Mouse (Mus musculus): ENCODE results near the gene Gm13279.
"Not testable (repeated sequence)": the region's sequence is repeated elsewhere in the genome, so short reads cannot be mapped to it uniquely, and the experiment has no call there.

DNA sequence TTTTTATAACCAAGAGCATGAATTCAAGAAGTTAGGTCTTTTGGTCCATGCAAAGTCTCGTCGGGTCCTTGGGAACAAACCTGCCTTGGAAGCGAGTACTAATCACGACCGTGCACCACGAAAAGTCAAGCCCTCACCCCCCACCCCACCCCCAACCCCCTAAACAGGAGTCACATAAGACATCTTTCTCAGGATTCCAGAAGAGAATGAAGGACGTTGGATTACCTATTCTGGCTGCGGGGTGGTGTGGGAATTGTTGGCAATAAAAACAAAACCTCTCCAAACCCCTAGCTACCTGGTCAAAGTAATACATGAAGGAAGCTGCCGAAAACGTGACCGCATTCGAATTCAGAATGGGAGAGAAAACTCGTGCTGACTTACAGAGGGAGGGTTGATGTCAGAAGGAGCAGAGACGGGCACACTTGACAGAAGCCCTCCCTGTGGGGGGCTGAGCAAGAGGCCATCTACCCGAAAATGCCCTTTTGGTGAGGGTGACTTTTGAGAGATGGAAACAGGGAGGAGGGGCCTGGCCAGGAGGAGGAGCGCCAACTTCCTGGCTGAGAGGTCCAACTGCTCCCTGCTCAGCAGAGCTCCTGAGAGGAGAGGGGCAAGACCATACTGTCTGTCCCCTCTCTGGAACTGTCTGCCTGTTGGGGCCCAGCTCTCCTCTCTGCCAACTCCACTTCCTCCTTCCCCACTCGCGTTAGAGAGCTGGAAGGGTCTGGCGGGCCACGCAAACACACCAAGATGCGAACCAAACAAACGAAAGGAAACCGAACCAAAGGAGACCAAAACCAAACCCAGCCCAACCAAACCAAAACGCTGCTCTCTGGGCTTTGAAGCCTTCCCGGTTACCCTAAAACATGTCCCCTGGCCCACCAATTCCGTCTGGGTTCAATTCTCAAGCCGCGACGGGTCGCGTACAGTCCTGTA lies 40.4 kb upstream of the Gm13279 start:
- TF ChIP-seq CTCF (conservative IDR thresholded peaks at IDR 0.05; ENCODE audit: insufficient read depth, insufficient read length, low read depth, low read length); POLR2A (IDR thresholded peaks at IDR 0.05; ENCODE audit: low read depth, low read length): not testable (repeated sequence)
